Comparison of ENCODE assay signal across 8 mouse cellular contexts in genomic region chr17:36083266-36083869, GRCm38 (mm10). TPM values are rescaled to one million over a fixed set of nuclear protein-coding genes. Genes with fewer than 3 reads are reported as not detected.
DNase-seq lines count a peak whose midpoint lies in the region; ATAC-seq and TF ChIP-seq lines count a peak whose summit lies in the region.

No protein-coding gene starts in this region.

- peak overlapping the region; percentile 56 for H3K9ac ChIP-seq in hindbrain, postnatal 0 days (replicated peaks; ENCODE audit: low read length)
- peak overlapping the region; percentile 25; the same call in 1 of the 2 replicates for H3K9ac ChIP-seq in liver, embryonic 12.5 days

- no peak for ATAC-seq in erythroblast, adult 5-6 weeks (replicated peaks; ENCODE audit: low FRiP score, poor library complexity, severe bottlenecking)
- peak; percentile 67 for ATAC-seq in erythroid progenitor cell, adult 5-6 weeks (replicated peaks; ENCODE audit: low FRiP score, poor library complexity, severe bottlenecking)
- ATAC-seq in hindbrain, postnatal 0 days, result peak; percentile 81
- 0 out of 2 replicates have a peak, but pooled peaks have one; percentile 47 for ATAC-seq in liver, embryonic 12.5 days
- ATAC-seq in monocyte, adult 5-6 weeks (replicated peaks; ENCODE audit: insufficient number of reproducible peaks, low FRiP score, low TSS enrichment, poor library complexity, severe bottlenecking), result peak; percentile 77

- no peak for TF ChIP-seq CTCF in hindbrain, postnatal 0 days (IDR thresholded peaks at IDR 0.05; ENCODE audit: low read depth)

- H3K4me2 ChIP-seq in hindbrain, postnatal 0 days (ENCODE audit: low read depth, low read length), result peak overlapping the region; percentile 91
- peak overlapping the region; percentile 78 for H3K4me2 ChIP-seq in liver, embryonic 12.5 days

- H3K4me3 ChIP-seq in erythroblast, embryonic 14.5 days (replicated peaks), result peak overlapping the region; percentile 40
- peak overlapping the region; percentile 51 for H3K4me3 ChIP-seq in hindbrain, postnatal 0 days (ENCODE audit: low read length)
- H3K4me3 ChIP-seq in liver, embryonic 12.5 days, result peak overlapping the region; percentile 51

- peaks cover 2% of the 10 kb centered on the region; the same call in 1 of the 2 replicates for H3K4me1 ChIP-seq in erythroblast, embryonic 14.5 days (ENCODE audit: control insufficient read depth)
- H3K4me1 ChIP-seq in hindbrain, postnatal 0 days (ENCODE audit: insufficient read depth, low read length), result no peaks in the 10 kb centered on the region
- H3K4me1 ChIP-seq in liver, embryonic 12.5 days, result peaks cover 11% of the 10 kb centered on the region; the same call in 1 of the 2 replicates

- DNase-seq in R1 (ENCODE audit: low read depth, low spot score), result peak; percentile 94
- DNase-seq in hindbrain, postnatal 0 days (ENCODE audit: low spot score), result peak; percentile 49
- no peak for DNase-seq in layer of hippocampus, adult 8-10 months (ENCODE audit: low spot score in 2 of 2)

- no peak overlapping the region for H3K27ac ChIP-seq in hindbrain, postnatal 0 days
- no peak overlapping the region for H3K27ac ChIP-seq in liver, embryonic 12.5 days

- H3K36me3 ChIP-seq in erythroblast, embryonic 14.5 days (ENCODE audit: control insufficient read depth), result no peaks in the 10 kb centered on the region
- H3K36me3 ChIP-seq in hindbrain, postnatal 0 days (ENCODE audit: insufficient read depth, low read length), result no peaks in the 10 kb centered on the region
- H3K36me3 ChIP-seq in liver, embryonic 12.5 days, result no peaks in the 10 kb centered on the region

- peaks cover 43% of the 10 kb centered on the region for H3K27me3 ChIP-seq in erythroblast, embryonic 14.5 days (ENCODE audit: control insufficient read depth)
- H3K27me3 ChIP-seq in hindbrain, postnatal 0 days (ENCODE audit: insufficient read depth, low read length), result no peaks in the 10 kb centered on the region
- peaks cover 58% of the 10 kb centered on the region for H3K27me3 ChIP-seq in liver, embryonic 12.5 days (replicated peaks)

- no peaks in the 10 kb centered on the region for H3K9me3 ChIP-seq in erythroblast, embryonic 14.5 days (ENCODE audit: control insufficient read depth, low read length)
- no peaks in the 10 kb centered on the region for H3K9me3 ChIP-seq in hindbrain, postnatal 0 days (ENCODE audit: low read length)
- H3K9me3 ChIP-seq in liver, embryonic 12.5 days (replicated peaks), result no peaks in the 10 kb centered on the region

- whole genome bisulfite sequencing in hindbrain, postnatal 0 days, result under 1% methylated on average over 46 of the region's 46 CpGs
- WGBS in liver, embryonic 12.5 days (ENCODE audit: insufficient replicate concordance), result 1% methylated on average over 46 of the region's 46 CpGs

RNA-seq across cellular contexts. Expression of gene Gm11127, which starts 25.2 kb away (rescaled TPM):
- 0.07 TPM in 1 of 2 replicates, not detected in the other for polyA plus RNA-seq in erythroblast, embryonic 14.5 days (2012)
- not detected in 2 replicates for total RNA-seq in erythroblast, adult 5-6 weeks (2015; ENCODE audit: low replicate concordance)
- not detected in 2 replicates for total RNA-seq in erythroblast, adult 5-6 weeks (2017; ENCODE audit: low replicate concordance)
- not detected in 2 replicates for total RNA-seq in erythroid progenitor cell, adult 5-6 weeks (2015; ENCODE audit: low replicate concordance)
- 0.39 TPM in 1 of 2 replicates, not detected in the other for total RNA-seq in erythroid progenitor cell, adult 5-6 weeks (2017; ENCODE audit: low replicate concordance)
- total RNA-seq in hindbrain, postnatal 0 days (2014; rRNA removed), result not detected in 2 replicates
- polyA plus RNA-seq in hindbrain, postnatal 0 days (2015; fragmentation: Nextera tagmentation; extraction: Ambion mirVana), result not detected in 2 replicates
- not detected in 2 replicates for polyA plus RNA-seq in liver, embryonic 12.5 days (2016; fragmentation: Nextera tagmentation; extraction: Ambion mirVana)
- 0.64 TPM in 1 of 3 replicates, not detected in the others for total RNA-seq in monocyte, adult 5-6 weeks (2017)
- total RNA-seq in layer of hippocampus, adult 8-10 months (2022), result 1 to 10 TPM in 3 of 4 experiments, under 1 TPM in 1; 1.00 to 5.0 (median 2.2) TPM

RNA-seq across cellular contexts. Expression of gene Gm19684, which starts 38.1 kb away (rescaled TPM):
- polyA plus RNA-seq in erythroblast, embryonic 14.5 days (2012), result not detected in 2 replicates
- total RNA-seq in erythroblast, adult 5-6 weeks (2015; ENCODE audit: low replicate concordance), result 1.5 TPM in 1 of 2 replicates, not detected in the other
- 0.84 TPM in 1 of 2 replicates, not detected in the other for total RNA-seq in erythroblast, adult 5-6 weeks (2017; ENCODE audit: low replicate concordance)
- not detected in 2 replicates for total RNA-seq in erythroid progenitor cell, adult 5-6 weeks (2015; ENCODE audit: low replicate concordance)
- total RNA-seq in erythroid progenitor cell, adult 5-6 weeks (2017; ENCODE audit: low replicate concordance), result not detected in 2 replicates
- not detected in 2 replicates for total RNA-seq in hindbrain, postnatal 0 days (2014; rRNA removed)
- polyA plus RNA-seq in hindbrain, postnatal 0 days (2015; fragmentation: Nextera tagmentation; extraction: Ambion mirVana), result not detected in 2 replicates
- not detected in 2 replicates for polyA plus RNA-seq in liver, embryonic 12.5 days (2016; fragmentation: Nextera tagmentation; extraction: Ambion mirVana)
- total RNA-seq in monocyte, adult 5-6 weeks (2017), result 1.4 to 2.5 TPM in 2 of 3 replicates, not detected in the other
- under 1 TPM in 3 of 4 experiments, not detected in 1; 0.22 to 0.61 (median 0.28) TPM for total RNA-seq in layer of hippocampus, adult 8-10 months (2022)

RNA-seq across cellular contexts. Expression of gene Gm6034, which starts 40.6 kb away (rescaled TPM):
- polyA plus RNA-seq in erythroblast, embryonic 14.5 days (2012), result not detected in 2 replicates
- not detected in 2 replicates for total RNA-seq in erythroblast, adult 5-6 weeks (2015; ENCODE audit: low replicate concordance)
- total RNA-seq in erythroblast, adult 5-6 weeks (2017; ENCODE audit: low replicate concordance), result not detected in 2 replicates
- not detected in 2 replicates for total RNA-seq in erythroid progenitor cell, adult 5-6 weeks (2015; ENCODE audit: low replicate concordance)
- total RNA-seq in erythroid progenitor cell, adult 5-6 weeks (2017; ENCODE audit: low replicate concordance), result not detected in 2 replicates
- not detected in 2 replicates for total RNA-seq in hindbrain, postnatal 0 days (2014; rRNA removed)
- polyA plus RNA-seq in hindbrain, postnatal 0 days (2015; fragmentation: Nextera tagmentation; extraction: Ambion mirVana), result not detected in 2 replicates
- polyA plus RNA-seq in liver, embryonic 12.5 days (2016; fragmentation: Nextera tagmentation; extraction: Ambion mirVana), result not detected in 2 replicates
- 0.49 to 1.0 TPM in 2 of 3 replicates, not detected in the other for total RNA-seq in monocyte, adult 5-6 weeks (2017)
- total RNA-seq in layer of hippocampus, adult 8-10 months (2022), result not detected

RNA-seq across cellular contexts. Expression of gene H2-T22, which starts 40.8 kb away (rescaled TPM):
- 0.12 and 0.14 TPM in 2 replicates for polyA plus RNA-seq in erythroblast, embryonic 14.5 days (2012)
- total RNA-seq in erythroblast, adult 5-6 weeks (2015; ENCODE audit: low replicate concordance), result 10.4 and 21.5 TPM in 2 replicates
- total RNA-seq in erythroblast, adult 5-6 weeks (2017; ENCODE audit: low replicate concordance), result 12.8 and 20.4 TPM in 2 replicates
- 19.1 and 19.7 TPM in 2 replicates for total RNA-seq in erythroid progenitor cell, adult 5-6 weeks (2015; ENCODE audit: low replicate concordance)
- 5.5 and 16.4 TPM in 2 replicates for total RNA-seq in erythroid progenitor cell, adult 5-6 weeks (2017; ENCODE audit: low replicate concordance)
- 10.0 and 15.4 TPM in 2 replicates for total RNA-seq in hindbrain, postnatal 0 days (2014; rRNA removed)
- polyA plus RNA-seq in hindbrain, postnatal 0 days (2015; fragmentation: Nextera tagmentation; extraction: Ambion mirVana), result 9.1 and 11.8 TPM in 2 replicates
- 7.5 and 8.4 TPM in 2 replicates for polyA plus RNA-seq in liver, embryonic 12.5 days (2016; fragmentation: Nextera tagmentation; extraction: Ambion mirVana)
- total RNA-seq in monocyte, adult 5-6 weeks (2017), result 122 to 131 TPM (median 124 TPM) in 3 replicates
- total RNA-seq in layer of hippocampus, adult 8-10 months (2022), result 10 to 100 TPM; 15.7 to 18.4 (median 16.5) TPM

RNA-seq across cellular contexts. Expression of gene Gm7030, which starts 45.9 kb away (rescaled TPM):
- 0.08 TPM in 1 of 2 replicates, not detected in the other for polyA plus RNA-seq in erythroblast, embryonic 14.5 days (2012)
- not detected in 2 replicates for total RNA-seq in erythroblast, adult 5-6 weeks (2015; ENCODE audit: low replicate concordance)
- total RNA-seq in erythroblast, adult 5-6 weeks (2017; ENCODE audit: low replicate concordance), result not detected in 2 replicates
- total RNA-seq in erythroid progenitor cell, adult 5-6 weeks (2015; ENCODE audit: low replicate concordance), result not detected in 2 replicates
- not detected in 2 replicates for total RNA-seq in erythroid progenitor cell, adult 5-6 weeks (2017; ENCODE audit: low replicate concordance)
- not detected in 2 replicates for total RNA-seq in hindbrain, postnatal 0 days (2014; rRNA removed)
- polyA plus RNA-seq in hindbrain, postnatal 0 days (2015; fragmentation: Nextera tagmentation; extraction: Ambion mirVana), result not detected in 2 replicates
- not detected in 2 replicates for polyA plus RNA-seq in liver, embryonic 12.5 days (2016; fragmentation: Nextera tagmentation; extraction: Ambion mirVana)
- not detected in 3 replicates for total RNA-seq in monocyte, adult 5-6 weeks (2017)
- under 1 TPM in 1 of 4 experiments, not detected in 3; 0.57 TPM for total RNA-seq in layer of hippocampus, adult 8-10 months (2022)

Comparison
In these comparisons a context has a peak if more than half of its experiments do, and no peak if none do; other contexts are left out.
1. DNase-seq: peak in R1 (single experiment) and hindbrain, postnatal 0 days (single experiment); none in layer of hippocampus, adult 8-10 months (0 of 2).
2. Peak in every context shown above with its lines, with median percentiles within 50 percentile points of each other: H3K4me3 ChIP-seq.